Mouse (Mus musculus) kidney, adult 11 months (tissue): ENCODE measurements around the gene Ferd3l.

Experiments
- DNase-seq: peaks from one replicate; pipeline ENCODE4 v3.0.0; 2022

Gene Ferd3l

GRCm38 (mm10) chr12:33928331-33929192 lies at the start of gene Ferd3l:
Ferd3l (plus strand) TSS chr12:33928425.
- DNase-seq = no peak

- DNase-seq = no peak
These were observed 34.3 kb upstream of the Ferd3l start for GRCm38 (mm10) chr12:33893956-33894355.

- DNase-seq = no peak
These were observed 33.6 kb upstream of the Ferd3l start for GRCm38 (mm10) chr12:33894621-33895020.

- no peak for DNase-seq
These were observed 1.5 kb upstream of the Ferd3l start for GRCm38 (mm10) chr12:33926751-33927150.

GRCm38 (mm10) chr12:33927334-33928098 lies 709 bp upstream of the Ferd3l start:
- no peak for DNase-seq

GRCm38 (mm10) chr12:33952843-33953242 lies 24.6 kb downstream of the Ferd3l start:
- DNase-seq = no peak

GRCm38 (mm10) chr12:33954931-33955565 lies 26.8 kb downstream of the Ferd3l start:
- no peak for DNase-seq

- no peak for DNase-seq
These were observed 27.5 kb downstream of the Ferd3l start for GRCm38 (mm10) chr12:33955606-33956295.

- DNase-seq = no peak
These were observed 28.6 kb downstream of the Ferd3l start for GRCm38 (mm10) chr12:33956576-33957399.

GRCm38 (mm10) chr12:33957400-33958240 lies 29.4 kb downstream of the Ferd3l start, which contains the start of gene Twist1:
Twist1 (plus strand) TSS chr12:33957671.
- DNase-seq = no peak

GRCm38 (mm10) chr12:33958241-33959194 lies 30.3 kb downstream of the Ferd3l start:
- DNase-seq = no peak

- DNase-seq = no peak
These were observed 31.0 kb downstream of the Ferd3l start for GRCm38 (mm10) chr12:33959206-33959605.

- no peak for DNase-seq
These were observed 31.6 kb downstream of the Ferd3l start for GRCm38 (mm10) chr12:33959846-33960245.

GRCm38 (mm10) chr12:33961013-33961412 lies 32.8 kb downstream of the Ferd3l start:
- no peak for DNase-seq

GRCm38 (mm10) chr12:33962118-33962772 lies 34.0 kb downstream of the Ferd3l start:
- DNase-seq = no peak

- no peak for DNase-seq
These were observed 34.5 kb downstream of the Ferd3l start for GRCm38 (mm10) chr12:33962773-33963130.

GRCm38 (mm10) chr12:33963671-33964369 lies 35.6 kb downstream of the Ferd3l start:
- no peak for DNase-seq

GRCm38 (mm10) chr12:33964427-33964826 lies 36.2 kb downstream of the Ferd3l start:
- no peak for DNase-seq
